Mouse (Mus musculus) cerebellum, adult (tissue): Measurements from ENCODE around the gene Anxa4.

Experiments
- ATAC-seq: cut with Nextera tagmentation; 2 replicates; pipeline ENCODE4 v1.9.2; 2017; ENCODE audit warnings: mild to moderate bottlenecking, moderate library complexity, mixed read lengths; ENCODE audit not compliant: insufficient number of reproducible peaks, low FRiP score, low TSS enrichment

Anxa4 gene

GRCm38 (mm10) chr6:86793021-86793815, at the start of gene Anxa4:
Gene Anxa4 (minus strand): TSS chr6:86793584.
- 0 out of 2 replicates have a peak, but pooled peaks have one; percentile 20 for ATAC-seq

GRCm38 (mm10) chr6:86841949-86842348, 48.6 kb upstream of the Anxa4 start:
- no peak for ATAC-seq

DNA sequence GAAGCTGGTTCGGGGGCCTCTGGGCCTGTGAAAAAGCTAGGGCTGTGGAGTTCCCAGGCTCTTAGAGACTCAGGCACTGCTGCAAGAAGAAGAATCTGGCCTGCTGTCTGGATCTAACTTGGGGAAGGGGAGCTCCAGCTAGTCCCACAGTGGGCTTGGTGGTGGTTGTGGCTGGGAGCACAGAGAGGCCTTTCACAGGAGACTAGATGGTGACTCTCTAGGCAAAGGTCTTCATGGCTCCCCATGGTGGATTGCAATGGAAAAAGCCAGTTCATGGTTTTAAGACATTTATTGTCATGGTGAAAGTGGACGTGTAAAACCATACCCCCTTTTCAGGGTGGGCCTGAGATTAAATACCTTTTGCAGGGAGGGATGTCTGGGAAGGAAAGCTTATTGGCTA, 45.7 kb upstream of the Anxa4 start:
- ATAC-seq = no peak

GRCm38 (mm10) chr6:86832802-86833502, 39.6 kb upstream of the Anxa4 start:
- no peak for ATAC-seq

DNA sequence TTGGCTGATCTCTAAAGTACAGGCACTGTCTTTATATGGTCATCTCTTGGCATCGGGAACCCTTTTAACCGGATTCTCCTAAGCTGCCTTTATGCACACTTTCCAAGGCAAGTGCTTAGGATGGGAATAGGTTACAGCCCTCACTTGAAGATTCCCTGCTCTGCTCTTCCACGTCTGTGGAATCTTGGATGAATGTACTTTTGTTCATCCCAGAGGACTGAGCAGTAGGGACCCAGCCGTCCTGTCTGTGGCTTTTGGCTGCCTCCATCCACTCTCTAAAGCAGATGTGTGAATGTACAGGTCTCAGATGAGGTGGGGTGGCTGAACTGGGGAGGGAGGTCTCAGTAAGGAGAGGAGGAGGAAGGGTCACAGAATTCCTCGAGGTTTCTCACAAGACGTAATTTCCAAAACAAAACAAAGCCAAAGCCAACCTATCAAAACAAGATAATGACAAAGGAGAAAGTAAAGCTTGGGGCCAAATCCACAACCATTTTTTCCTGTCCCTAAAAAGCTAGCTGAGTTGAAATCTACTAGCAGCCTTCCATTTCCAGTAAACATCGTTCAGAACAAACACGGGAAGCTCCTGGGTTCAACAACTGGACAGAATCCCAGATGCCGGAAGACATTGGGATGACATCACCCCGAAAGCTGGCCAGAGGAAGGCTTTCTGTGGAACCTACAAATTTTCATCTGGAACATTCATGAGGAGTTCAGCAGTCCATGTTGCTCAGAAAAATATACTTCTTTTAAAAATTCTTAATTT, 37.5 kb upstream of the Anxa4 start:
- ATAC-seq = no peak

GRCm38 (mm10) chr6:86829768-86830167, 36.4 kb upstream of the Anxa4 start:
- no peak for ATAC-seq

GRCm38 (mm10) chr6:86827432-86827831, 34.0 kb upstream of the Anxa4 start:
- ATAC-seq = no peak

GRCm38 (mm10) chr6:86824401-86824800, 31.0 kb upstream of the Anxa4 start:
- no peak for ATAC-seq

- ATAC-seq = no peak
Measured at GRCm38 (mm10) chr6:86823824-86824223, 30.4 kb upstream of the Anxa4 start.

DNA sequence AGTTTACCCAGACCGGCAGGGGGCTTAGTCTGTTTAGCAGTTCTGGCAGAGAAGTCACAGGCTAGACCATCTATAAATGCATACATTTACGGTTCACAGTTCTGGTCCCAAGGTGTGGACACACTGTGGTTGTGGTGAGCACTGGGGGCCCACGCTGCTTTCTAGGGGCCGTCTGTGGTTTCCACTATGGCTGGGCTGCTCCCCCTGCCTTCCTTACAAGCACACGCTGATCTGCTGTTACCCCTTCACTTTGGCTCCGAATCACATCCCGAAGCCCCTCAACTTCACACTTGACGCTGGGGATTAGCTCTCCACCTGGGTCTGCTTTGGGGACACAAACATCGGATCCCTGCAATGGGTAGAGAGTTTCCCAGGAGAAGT, 29.7 kb upstream of the Anxa4 start:
- ATAC-seq = no peak

- ATAC-seq = peak; percentile 94
Measured at GRCm38 (mm10) chr6:86822285-86823050, 29.1 kb upstream of the Anxa4 start.

- ATAC-seq = no peak
Measured at GRCm38 (mm10) chr6:86820690-86821089, 27.3 kb upstream of the Anxa4 start.

DNA sequence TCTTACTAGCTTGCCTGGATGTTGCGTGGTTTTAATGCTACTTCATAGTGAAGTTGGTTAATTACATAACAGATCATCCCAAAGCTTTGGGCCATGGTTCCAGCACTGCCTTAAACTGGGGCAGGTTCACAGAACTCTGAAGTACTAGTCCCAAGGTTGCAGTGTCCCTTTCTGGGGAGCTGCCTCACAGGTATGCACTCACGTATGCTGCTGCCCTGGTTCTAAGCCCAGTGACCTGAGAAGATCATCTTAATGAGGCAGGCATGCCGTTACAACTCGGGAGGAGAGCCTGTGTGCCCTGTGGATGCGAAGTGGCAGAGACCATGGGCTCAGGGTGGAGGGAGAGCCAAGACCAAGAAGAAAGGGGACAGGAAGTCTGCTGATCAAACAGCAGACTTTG, 26.5 kb upstream of the Anxa4 start:
- ATAC-seq = no peak

- ATAC-seq = no peak
Measured at GRCm38 (mm10) chr6:86818914-86819313, 25.5 kb upstream of the Anxa4 start.

GRCm38 (mm10) chr6:86816586-86816985, 23.2 kb upstream of the Anxa4 start:
- ATAC-seq = no peak

- no peak for ATAC-seq
Measured at GRCm38 (mm10) chr6:86815436-86815835, 22.1 kb upstream of the Anxa4 start.

GRCm38 (mm10) chr6:86814926-86815325, 21.5 kb upstream of the Anxa4 start:
- 0 out of 2 replicates have a peak, but pooled peaks have one; percentile 22 for ATAC-seq

DNA sequence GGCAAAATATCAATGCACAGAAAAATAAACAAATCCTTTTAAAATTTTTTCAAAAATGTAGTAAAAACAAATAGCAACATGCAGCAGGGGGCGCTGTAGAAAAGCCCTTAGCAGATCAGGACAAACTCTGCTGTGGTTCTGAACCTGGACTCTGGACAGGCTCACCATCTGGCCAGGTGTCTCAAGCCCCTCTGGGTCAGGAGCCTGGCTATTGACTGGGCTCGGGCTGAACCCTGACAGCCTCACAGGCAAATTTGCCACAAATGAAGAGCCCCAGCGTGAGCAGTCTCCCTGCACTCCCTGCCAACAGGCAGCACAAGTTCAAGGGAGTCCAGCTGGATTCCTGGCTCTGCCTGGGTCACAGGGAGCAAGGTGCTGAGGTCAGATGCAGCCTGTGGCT, 20.0 kb upstream of the Anxa4 start:
- no peak for ATAC-seq

- ATAC-seq = no peak
Measured at GRCm38 (mm10) chr6:86812919-86813318, 19.5 kb upstream of the Anxa4 start.

DNA sequence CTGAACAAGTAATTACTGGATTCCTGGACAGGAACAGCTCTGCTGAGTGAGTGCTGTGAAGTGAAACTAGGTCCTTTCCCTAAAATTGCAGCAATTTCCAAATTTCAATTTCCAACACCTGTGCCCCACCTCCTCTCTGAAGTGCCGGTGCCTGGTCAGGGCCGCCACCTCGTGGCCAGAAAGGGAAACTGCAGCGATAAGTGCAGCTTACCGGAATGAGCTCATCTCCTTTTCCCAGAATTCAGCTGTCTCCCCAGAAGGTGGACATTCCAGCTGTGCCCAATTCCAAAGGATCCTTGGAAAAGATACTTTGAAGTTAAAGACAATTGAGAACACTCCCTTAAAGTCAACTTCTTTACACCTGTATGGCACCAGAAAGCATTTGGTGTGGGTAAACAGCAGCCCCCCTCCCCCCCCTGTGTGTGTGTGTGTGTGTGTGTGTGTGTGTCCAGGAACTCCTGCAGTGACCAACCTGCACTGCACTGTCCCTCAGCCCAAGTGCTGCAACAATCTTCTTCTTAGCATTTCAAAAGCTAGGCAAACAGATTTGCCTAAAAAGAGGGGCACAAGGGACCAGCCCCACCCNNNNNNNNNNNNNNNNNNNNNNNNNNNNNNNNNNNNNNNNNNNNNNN, 13.2 kb upstream of the Anxa4 start:
- ATAC-seq = peak; percentile 76; the same call in 1 of the 2 replicates
